Mouse (Mus musculus) kidney, embryonic 15.5 days (tissue): ENCODE measurements around the gene Mapk14. TPM values are rescaled to one million over a fixed set of nuclear protein-coding genes. Genes with fewer than 3 reads are reported as not detected.

Experiments used
- ATAC-seq: fragments of 200-750 bp; cut with Nextera tagmentation; replicated peaks from 2 replicates; pipeline ENCODE4 v1.8.0; 2017; ENCODE audit warnings: moderate TSS enrichment; ENCODE audit not compliant: low FRiP score
- H3K27ac ChIP-seq: fragments of 300-500 bp; sonication (generic); 2 replicates; pipeline ENCODE4 v1.5.1; 2015; ENCODE audit warnings: mild to moderate bottlenecking, inconsistent platforms
- H3K27me3 ChIP-seq: fragments of 300-500 bp; sonication (generic); 2 replicates; pipeline ENCODE4 v1.6.1; 2015; ENCODE audit warnings: inconsistent platforms
- H3K36me3 ChIP-seq: fragments of 300-500 bp; sonication (generic); 2 replicates; pipeline ENCODE4 v1.6.1; 2015; ENCODE audit warnings: inconsistent platforms
- H3K4me1 ChIP-seq: fragments of 300-500 bp; sonication (generic); 2 replicates; pipeline ENCODE4 v1.6.1; 2015; ENCODE audit warnings: inconsistent platforms
- H3K4me2 ChIP-seq: fragments of 300-500 bp; sonication (generic); 2 replicates; pipeline ENCODE4 v1.6.1; 2015; ENCODE audit warnings: moderate library complexity, mild to moderate bottlenecking, inconsistent platforms
- H3K4me3 ChIP-seq: fragments of 300-500 bp; sonication (generic); replicated peaks from 2 replicates; pipeline ENCODE4 v1.5.1; 2015; ENCODE audit warnings: mild to moderate bottlenecking, inconsistent platforms
- H3K9ac ChIP-seq: fragments of 300-500 bp; sonication (generic); 2 replicates; pipeline ENCODE4 v1.6.1; 2015; ENCODE audit warnings: mild to moderate bottlenecking, inconsistent platforms
- H3K9me3 ChIP-seq: fragments of 300-500 bp; sonication (generic); replicated peaks from 2 replicates; pipeline ENCODE4 v1.6.1; 2016; ENCODE audit warnings: inconsistent platforms
- WGBS: fragments of 180-500 bp; shearing (Covaris S2); methylation state at CpG from one replicate; pipeline ENCODE4 v1.1.7; 2015; ENCODE audit warnings: mixed read lengths; 5-methylcytosine and 5-hydroxymethylcytosine counted together
- polyA plus RNA-seq: library from polyadenylated mRNA; unstranded; fragments of >200 nt; fragmentation: Nextera tagmentation; extraction: Ambion mirVana; gene quantifications from 2 replicates; pipeline ENCODE4 v1.2.1, GENCODE M21; 2015

The Mapk14 gene
- polyA plus RNA-seq, 1 experiment from 2014 or later, result 47.3 TPM

DNA sequence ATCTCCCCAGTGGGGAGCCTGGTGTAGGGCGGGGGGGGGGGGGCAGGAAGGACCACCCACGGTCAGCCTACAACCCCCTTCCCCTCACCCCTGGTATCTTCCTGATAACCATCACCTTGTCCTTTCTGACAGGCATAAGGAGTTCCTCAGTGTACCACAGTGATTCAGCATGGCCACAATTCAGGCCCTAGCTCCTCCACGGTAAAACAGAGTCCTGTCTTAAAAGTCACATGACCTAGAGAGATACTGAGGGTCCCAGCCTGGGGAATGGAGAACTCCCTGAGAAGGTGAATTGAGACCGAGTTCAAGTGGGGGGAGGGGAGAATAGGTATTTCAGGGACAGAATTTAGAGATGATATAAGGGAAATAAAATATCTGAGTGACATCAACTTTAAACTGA, 3.8 kb upstream of the Mapk14 start:
- H3K4me1 ChIP-seq, result peaks cover 26% of the 10 kb centered on the region

GRCm38 (mm10) chr17:28689586-28690283, 1.4 kb upstream of the Mapk14 start, which contains the start of gene Slc26a8:
Gene Slc26a8, minus strand, starts transcription at chr17:28690233.
- Histone ChIP-seq H3K4me1 (peaks cover 35% of the 10 kb centered on the region), H3K4me2 (peak within 1 kb of the TSS; percentile 83), H3K4me3 (peak within 1 kb of the TSS; percentile 89), H3K27me3 (peaks cover 7% of the 10 kb centered on the region; the same call in 1 of the 2 replicates), H3K27ac (peak within 1 kb of the TSS; percentile 97), H3K9ac (peak within 1 kb of the TSS; percentile 89), H3K9me3 (no peaks in the 10 kb centered on the region), H3K36me3 (no peaks in the 10 kb centered on the region; the same call in 1 of the 2 replicates)
- ATAC-seq, result no peak
- 8% methylated on average over 40 of the region's 40 CpGs for WGBS

More for the DNA sequence above, 3.8 kb upstream of the Mapk14 start:
- no peak for ATAC-seq
- Histone ChIP-seq H3K4me3 (no peak overlapping the region), H3K27me3 (peaks cover 7% of the 10 kb centered on the region; the same call in 1 of the 2 replicates), H3K4me2 (no peak overlapping the region), H3K9ac (no peak overlapping the region), H3K9me3 (no peaks in the 10 kb centered on the region), H3K36me3 (no peaks in the 10 kb centered on the region), H3K27ac (no peak overlapping the region)
- 48% methylated on average over 4 of the region's 4 CpGs for WGBS

- peak; percentile 44 for ATAC-seq
- under 1% methylated on average over 53 of the region's 53 CpGs for WGBS
These were observed 685 bp downstream of the Mapk14 start for GRCm38 (mm10) chr17:28691687-28692340.

DNA sequence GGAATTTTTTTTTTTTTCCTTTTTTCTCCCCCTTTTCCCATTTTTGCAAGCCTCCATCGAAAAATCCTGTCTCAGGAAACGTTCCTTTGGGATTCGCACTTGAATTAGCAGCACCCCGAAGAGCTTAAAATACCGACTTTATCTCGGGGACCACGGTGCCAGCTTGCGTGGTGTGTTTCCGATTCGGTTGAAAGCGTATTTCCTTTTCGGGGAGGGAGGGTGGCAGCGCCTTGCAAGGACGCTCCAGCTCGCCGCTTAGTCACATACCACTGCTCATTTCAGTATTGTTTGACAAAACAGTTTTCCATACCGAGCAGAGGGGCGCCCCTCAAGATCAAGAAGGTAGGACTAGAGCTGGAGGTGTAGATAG, 1.2 kb downstream of the Mapk14 start:
- ATAC-seq, result no peak
- Histone ChIP-seq H3K4me1 (peaks cover 54% of the 10 kb centered on the region), H3K9me3 (no peaks in the 10 kb centered on the region), H3K4me3 (peak overlapping the region; percentile 89), H3K9ac (peak overlapping the region; percentile 89), H3K36me3 (no peaks in the 10 kb centered on the region; the same call in 1 of the 2 replicates), H3K4me2 (peak overlapping the region; percentile 63), H3K27ac (peak overlapping the region; percentile 97), H3K27me3 (peaks cover 7% of the 10 kb centered on the region; the same call in 1 of the 2 replicates)
- under 1% methylated on average over 18 of the region's 18 CpGs for WGBS

More at GRCm38 (mm10) chr17:28691687-28692340, 685 bp downstream of the Mapk14 start:
- no peaks in the 10 kb centered on the region; the same call in 1 of the 2 replicates for H3K36me3 ChIP-seq
- H3K27me3 ChIP-seq, result peaks cover 7% of the 10 kb centered on the region; the same call in 1 of the 2 replicates
- H3K4me1 ChIP-seq, result peaks cover 48% of the 10 kb centered on the region
- peak overlapping the region; percentile 89 for H3K9ac ChIP-seq
- peak overlapping the region; percentile 89 for H3K4me3 ChIP-seq
- H3K9me3 ChIP-seq, result no peaks in the 10 kb centered on the region
- peak overlapping the region; percentile 97 for H3K27ac ChIP-seq
- H3K4me2 ChIP-seq, result peak overlapping the region; percentile 63

- H3K27me3 ChIP-seq, result peaks cover 7% of the 10 kb centered on the region; the same call in 1 of the 2 replicates
- peak overlapping the region; percentile 63 for H3K4me2 ChIP-seq
- WGBS, result 26% methylated on average over 3 of the region's 3 CpGs
- peak overlapping the region; percentile 97; the same call in 1 of the 2 replicates for H3K27ac ChIP-seq
- H3K36me3 ChIP-seq, result no peaks in the 10 kb centered on the region; the same call in 1 of the 2 replicates
- H3K4me1 ChIP-seq, result peaks cover 61% of the 10 kb centered on the region
- no peaks in the 10 kb centered on the region for H3K9me3 ChIP-seq
- H3K4me3 ChIP-seq, result peak overlapping the region; percentile 89
- peak overlapping the region; percentile 89 for H3K9ac ChIP-seq
- ATAC-seq, result no peak
These were observed 2.0 kb downstream of the Mapk14 start for GRCm38 (mm10) chr17:28693086-28693485.

GRCm38 (mm10) chr17:28694078-28694477, 2.9 kb downstream of the Mapk14 start:
- Histone ChIP-seq H3K27ac (no peak overlapping the region), H3K4me1 (peaks cover 65% of the 10 kb centered on the region), H3K9ac (no peak overlapping the region), H3K27me3 (peaks cover 1% of the 10 kb centered on the region; the same call in 1 of the 2 replicates), H3K4me2 (no peak overlapping the region), H3K4me3 (no peak overlapping the region), H3K36me3 (no peaks in the 10 kb centered on the region; the same call in 1 of the 2 replicates), H3K9me3 (no peaks in the 10 kb centered on the region)
- ATAC-seq, result no peak
- WGBS, result 86% methylated on average over 2 of the region's 2 CpGs

- Histone ChIP-seq H3K36me3 (no peaks in the 10 kb centered on the region; the same call in 1 of the 2 replicates), H3K4me2 (no peak overlapping the region), H3K27ac (no peak overlapping the region), H3K9me3 (no peaks in the 10 kb centered on the region), H3K4me1 (peaks cover 57% of the 10 kb centered on the region), H3K4me3 (no peak overlapping the region), H3K9ac (no peak overlapping the region), H3K27me3 (no peaks in the 10 kb centered on the region)
- 79% methylated on average over 4 of the region's 4 CpGs for WGBS
- no peak for ATAC-seq
These were observed 3.7 kb downstream of the Mapk14 start for GRCm38 (mm10) chr17:28694832-28695231.

DNA sequence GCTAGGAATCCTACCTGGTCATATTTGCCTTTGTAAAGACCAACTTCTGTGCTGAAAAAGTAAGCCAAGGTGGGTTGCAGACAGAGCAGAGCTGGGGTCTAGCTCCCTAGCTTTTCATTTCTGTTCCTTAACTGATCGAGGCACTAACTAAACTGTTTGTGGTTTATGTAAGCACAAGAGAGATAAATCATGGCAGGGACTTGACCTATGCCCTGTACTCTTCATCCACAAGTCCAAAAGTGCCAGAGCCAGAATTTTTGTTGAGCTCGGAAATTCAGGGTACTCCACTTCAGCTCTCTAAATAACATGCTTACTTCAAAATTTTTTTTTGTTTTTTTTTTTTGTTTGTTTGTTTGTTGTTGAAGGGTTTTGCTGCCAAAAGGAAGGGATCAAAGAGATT, 5.5 kb downstream of the Mapk14 start:
- no peaks in the 10 kb centered on the region for H3K27me3 ChIP-seq
- no peak overlapping the region for H3K9ac ChIP-seq
- H3K4me2 ChIP-seq, result 0 out of 2 replicates have a peak overlapping the region, but pooled peaks have one; percentile 14
- no peaks in the 10 kb centered on the region; the same call in 1 of the 2 replicates for H3K36me3 ChIP-seq
- peaks cover 49% of the 10 kb centered on the region for H3K4me1 ChIP-seq
- peak overlapping the region; percentile 39; the same call in 1 of the 2 replicates for H3K27ac ChIP-seq
- 26% methylated on average over 2 of the region's 2 CpGs for WGBS
- H3K4me3 ChIP-seq, result no peak overlapping the region
- ATAC-seq, result no peak
- H3K9me3 ChIP-seq, result no peaks in the 10 kb centered on the region

DNA sequence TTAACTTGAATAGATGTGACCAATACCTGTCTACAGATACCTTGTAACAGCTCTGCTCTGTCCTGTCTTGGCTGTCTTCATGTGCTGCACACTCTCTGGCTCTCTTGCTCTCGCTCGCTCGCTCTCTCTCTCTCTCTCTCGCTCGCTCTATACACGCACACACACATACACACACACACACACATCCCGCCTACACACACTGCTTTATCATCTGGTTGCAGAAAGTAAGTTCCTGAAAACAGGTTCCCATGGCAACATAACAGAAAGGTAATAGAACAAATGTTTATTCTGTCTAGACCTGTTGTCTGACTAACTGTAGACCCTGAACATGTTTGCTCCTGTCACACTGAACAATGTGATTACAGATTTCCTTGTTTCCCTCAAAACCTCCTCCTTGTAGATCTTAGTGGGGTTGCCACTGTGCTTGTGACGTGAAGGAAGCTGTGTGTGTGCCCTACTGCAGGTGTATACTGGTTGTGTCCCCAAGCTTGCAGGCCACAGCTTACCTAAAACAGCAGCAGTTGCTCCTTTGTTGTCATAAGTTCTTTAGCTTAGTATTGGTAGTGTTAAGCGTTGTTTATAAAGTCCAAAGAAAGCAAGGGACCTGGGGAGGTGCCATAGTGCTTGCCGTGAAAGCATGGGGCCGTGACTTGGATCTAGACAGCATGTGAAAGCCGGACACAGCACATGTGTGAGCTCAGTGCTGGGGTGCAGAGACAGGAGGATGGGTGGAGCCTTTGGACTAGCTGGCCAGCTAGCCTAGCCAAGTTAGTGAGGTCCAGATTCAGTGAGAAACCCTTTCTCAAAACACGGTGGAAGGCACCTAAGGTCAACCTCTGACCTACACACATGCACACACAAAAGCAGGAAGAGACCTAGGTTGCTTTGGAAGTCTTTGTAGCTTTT, 6.4 kb downstream of the Mapk14 start:
- Histone ChIP-seq H3K4me3 (no peak overlapping the region), H3K9ac (no peak overlapping the region), H3K4me2 (no peak overlapping the region), H3K9me3 (no peaks in the 10 kb centered on the region), H3K27ac (peak overlapping the region; percentile 15; the same call in 1 of the 2 replicates), H3K36me3 (peaks cover 3% of the 10 kb centered on the region; the same call in 1 of the 2 replicates), H3K4me1 (peaks cover 53% of the 10 kb centered on the region), H3K27me3 (no peaks in the 10 kb centered on the region)
- ATAC-seq, result no peak
- 76% methylated on average over 13 of the region's 13 CpGs for WGBS

DNA sequence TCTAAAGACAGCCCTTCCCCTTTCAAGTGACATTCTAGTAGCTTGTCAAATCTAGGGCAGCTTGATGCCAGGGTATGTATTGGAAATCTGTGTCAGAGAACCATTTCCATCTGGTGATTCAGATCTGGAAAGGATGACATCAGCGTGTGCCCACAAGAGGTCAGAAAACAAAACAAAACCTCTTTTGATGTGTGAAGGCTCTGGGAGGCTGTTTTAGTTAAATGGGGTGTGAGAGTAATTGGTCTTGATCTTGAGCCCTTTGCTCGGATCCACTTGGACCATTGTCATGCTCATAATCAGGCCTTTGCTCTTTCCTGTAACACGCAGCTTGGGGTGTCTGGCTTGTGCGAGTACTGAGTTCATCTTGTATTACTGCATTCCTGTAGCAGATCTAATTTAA, 7.1 kb downstream of the Mapk14 start:
- Histone ChIP-seq H3K4me1 (peaks cover 48% of the 10 kb centered on the region), H3K27me3 (no peaks in the 10 kb centered on the region), H3K27ac (no peak overlapping the region), H3K36me3 (peaks cover 3% of the 10 kb centered on the region; the same call in 1 of the 2 replicates), H3K4me2 (no peak overlapping the region), H3K4me3 (no peak overlapping the region), H3K9me3 (no peaks in the 10 kb centered on the region), H3K9ac (no peak overlapping the region)
- ATAC-seq, result no peak
- WGBS, result 48% methylated on average over 4 of the region's 4 CpGs

GRCm38 (mm10) chr17:28698672-28699071, 7.5 kb downstream of the Mapk14 start:
- Histone ChIP-seq H3K4me3 (no peak overlapping the region), H3K27me3 (no peaks in the 10 kb centered on the region), H3K9me3 (no peaks in the 10 kb centered on the region), H3K27ac (no peak overlapping the region), H3K4me2 (no peak overlapping the region), H3K4me1 (peaks cover 44% of the 10 kb centered on the region), H3K36me3 (peaks cover 3% of the 10 kb centered on the region; the same call in 1 of the 2 replicates), H3K9ac (no peak overlapping the region)
- WGBS, result 81% methylated on average over 2 of the region's 2 CpGs
- ATAC-seq, result no peak
